Mouse (Mus musculus): ENCODE results near the gene Zfp759.
"Not testable (repeated sequence)": the region's sequence is repeated elsewhere in the genome, so short reads cannot be mapped to it uniquely, and the experiment has no call there.

Zfp759 gene

DNA sequence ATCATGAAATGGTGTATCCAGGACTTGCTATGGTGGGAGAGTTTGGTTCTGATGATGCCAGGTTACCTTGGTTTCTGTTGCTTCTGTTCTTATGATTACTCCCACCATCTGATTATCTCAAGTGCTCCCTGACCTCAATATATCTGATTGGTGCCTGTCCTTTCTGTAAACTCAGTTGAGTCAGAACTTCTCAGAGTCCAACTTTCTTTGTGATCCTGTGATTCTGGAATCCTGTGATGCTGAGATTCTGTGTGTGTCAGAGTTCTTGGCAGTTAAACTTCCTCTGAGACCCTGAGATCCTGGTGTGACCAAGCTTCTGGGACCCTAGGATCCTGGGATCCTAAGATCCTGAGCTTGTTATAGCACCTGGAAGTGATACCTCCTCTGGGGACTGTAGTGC lies at the start of gene Zfp759:
Gene Zfp759 (plus strand): TSS at position 301 of the 400 bp plus-strand sequence.
- DNase-seq, result not testable (repeated sequence)

DNA sequence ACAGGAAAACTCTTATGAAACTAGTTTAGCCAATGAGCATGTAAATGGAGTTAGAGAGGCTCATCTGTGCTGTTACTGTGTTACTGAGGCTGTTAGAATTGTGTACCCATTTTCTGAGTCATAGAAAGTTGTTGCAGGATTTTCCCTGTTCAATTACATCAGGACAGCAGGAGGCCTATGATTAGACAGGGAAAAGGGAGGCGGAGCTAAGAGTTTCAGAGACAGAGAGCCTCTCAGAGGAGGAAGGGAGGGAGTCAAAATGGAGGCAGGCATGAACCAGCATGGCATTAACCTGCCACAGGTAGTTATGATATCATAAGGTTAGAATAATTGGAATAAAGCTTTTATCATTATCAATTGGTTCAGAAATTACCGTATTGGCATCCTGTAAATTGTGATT lies 48.7 kb upstream of the Zfp759 start:
- DNase-seq, result no peak

DNA sequence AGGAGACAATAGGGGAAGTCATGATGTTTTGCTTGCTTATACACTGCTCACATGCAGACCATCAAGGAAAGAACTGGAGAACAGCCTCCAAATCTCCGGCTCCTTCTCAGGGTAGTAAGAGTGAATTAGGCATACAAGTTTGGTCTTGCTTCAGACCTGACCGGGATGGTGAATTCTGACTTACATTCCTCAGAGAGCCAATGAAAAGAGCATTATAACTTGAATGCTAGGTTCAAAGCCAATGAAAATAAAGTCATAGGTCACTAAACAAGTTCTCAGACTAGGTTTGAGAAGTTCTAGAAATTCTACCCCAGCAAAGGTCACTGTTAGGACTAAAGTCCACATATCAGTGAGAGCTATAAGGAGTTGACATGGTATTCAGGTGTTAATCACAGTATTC lies 44.2 kb upstream of the Zfp759 start:
- no peak for DNase-seq

DNA sequence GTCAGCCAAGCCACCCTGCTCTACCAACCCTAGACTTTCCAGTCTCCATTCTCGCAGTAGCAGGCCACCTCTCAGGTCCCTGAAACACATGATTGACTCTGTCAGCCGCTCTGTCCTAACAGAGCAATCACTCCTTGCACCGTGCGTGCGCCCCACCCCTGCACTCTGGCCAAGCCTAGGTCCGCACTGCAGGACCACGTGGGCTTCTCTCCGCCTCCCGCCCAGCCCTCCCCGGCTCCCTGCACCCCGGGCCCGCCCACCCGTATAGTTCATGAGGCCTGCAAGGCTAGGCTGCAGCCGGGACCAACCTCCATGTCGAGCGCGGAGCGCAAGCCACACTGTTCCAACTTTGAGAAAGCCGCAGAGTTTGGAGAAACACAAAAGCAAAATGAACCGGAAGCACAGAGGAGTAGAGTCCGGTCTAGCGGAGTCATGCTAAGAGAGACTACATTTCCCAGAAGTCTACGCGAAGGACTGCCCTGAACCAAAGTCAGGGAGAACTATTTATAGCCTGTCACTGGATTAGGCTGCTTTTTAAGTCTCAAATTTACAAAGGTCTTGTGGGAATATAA lies 40.2 kb upstream of the Zfp759 start:
- peak; percentile 86 for DNase-seq

DNA sequence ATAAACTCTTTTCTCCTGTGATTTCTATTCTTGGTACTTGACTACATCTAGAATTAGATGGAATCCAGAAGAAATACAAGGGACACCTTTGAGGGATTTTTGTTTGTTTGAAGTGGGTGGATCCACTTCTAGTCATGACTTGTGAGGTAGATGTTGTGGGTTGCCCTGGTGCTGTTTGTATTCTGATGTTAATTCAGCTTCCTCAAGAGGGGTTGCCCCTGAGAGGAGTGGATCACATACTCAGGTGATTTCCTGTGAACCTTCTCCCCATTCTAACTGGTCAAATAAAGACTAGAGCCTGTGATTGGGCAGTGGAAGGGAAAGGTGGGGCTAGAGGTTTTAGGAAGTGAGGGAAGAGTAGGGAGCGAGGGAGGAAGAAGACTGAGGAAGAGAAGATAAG lies 39.5 kb upstream of the Zfp759 start:
- no peak for DNase-seq

DNA sequence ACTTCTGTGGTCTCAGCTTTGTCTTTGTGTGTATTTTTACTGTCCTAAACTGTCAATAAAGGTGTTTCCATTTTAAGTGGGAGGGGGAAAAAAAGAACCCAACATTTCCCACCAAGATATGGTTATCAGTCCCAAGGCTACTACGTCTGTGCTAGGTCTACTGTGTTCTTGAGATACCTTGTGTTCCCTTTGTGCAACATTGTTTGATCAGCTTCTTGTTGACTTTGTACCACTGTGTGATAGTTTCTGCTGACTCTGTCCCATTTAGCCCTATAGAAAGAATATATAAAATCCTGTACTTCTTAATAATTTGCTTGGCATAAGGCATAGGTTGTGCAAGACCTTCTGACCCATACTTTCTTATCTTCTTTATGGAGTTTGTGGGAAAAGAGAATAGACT lies 31.3 kb upstream of the Zfp759 start:
- no peak for DNase-seq

DNA sequence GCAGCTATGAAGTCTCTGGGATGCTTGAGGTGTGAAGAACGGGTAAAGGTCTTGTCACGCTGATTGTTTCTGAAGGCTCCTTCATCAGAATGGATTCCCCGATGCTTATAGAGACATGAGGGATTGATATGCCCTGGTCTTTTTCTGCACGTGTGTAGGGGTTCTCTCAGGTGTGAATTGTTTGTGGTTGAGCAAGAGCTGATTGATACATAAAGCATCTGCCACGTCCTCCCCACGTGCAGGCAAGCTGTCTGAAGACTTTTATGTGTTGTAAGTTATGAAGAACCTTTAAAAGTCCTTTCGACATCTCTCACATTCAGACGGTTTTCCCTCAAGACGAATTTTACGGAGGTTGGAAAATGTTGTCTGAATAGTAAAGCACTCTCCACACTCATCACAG lies 23.6 kb upstream of the Zfp759 start, which contains the start of gene Zfp708:
Gene Zfp708 (minus strand): TSS at position 101 of the 400 bp plus-strand sequence.
- DNase-seq, result no peak

DNA sequence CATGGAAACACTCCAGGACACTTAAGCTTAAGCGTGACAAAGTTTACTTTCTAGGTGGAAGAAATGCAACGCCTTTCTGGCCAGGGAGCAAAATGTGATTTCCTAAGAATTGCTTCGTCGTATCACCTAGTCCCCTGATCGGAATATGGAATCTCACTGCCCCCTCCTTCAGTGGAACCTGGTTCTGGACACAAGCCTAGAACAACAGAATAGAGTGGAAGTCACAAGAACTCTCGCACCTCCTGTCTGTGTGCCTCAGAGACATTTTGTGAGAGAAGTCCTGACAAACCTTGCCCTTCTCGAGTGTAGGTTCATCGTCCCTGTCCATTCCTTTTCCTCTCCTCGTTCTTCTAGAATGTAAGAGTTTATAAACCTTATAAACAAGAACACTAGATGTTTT lies 13.8 kb upstream of the Zfp759 start:
- no peak for DNase-seq

DNA sequence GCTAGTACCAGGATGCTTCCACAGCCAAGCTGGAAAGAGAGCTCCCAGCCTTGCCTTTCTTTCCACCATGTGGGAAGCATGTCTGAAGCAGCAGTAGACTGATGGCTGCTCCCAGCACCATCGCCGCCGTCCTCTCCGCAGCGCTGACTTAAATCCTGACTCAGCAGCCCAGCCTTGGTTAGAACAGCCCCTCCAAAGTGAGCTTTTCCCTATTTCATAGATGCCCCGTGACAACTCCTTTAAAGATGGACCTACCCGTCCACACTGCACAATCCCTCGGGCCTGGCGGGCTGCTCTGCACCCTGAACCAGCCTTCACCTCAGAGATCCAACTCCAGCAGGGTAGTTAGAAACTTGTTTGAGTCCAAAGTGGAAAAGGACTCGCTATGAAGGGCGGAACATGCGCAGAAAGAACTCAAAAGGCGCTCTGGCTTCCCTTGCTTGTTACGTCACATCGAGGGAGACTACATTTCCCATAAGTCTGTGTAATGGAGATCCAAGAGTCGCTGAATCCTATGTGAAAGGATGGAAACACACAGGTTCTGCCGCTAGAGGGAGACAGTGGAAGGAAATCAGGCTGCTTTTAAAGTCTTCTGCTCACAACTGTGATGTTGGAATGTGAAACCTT lies 13.2 kb upstream of the Zfp759 start, which contains the start of gene Gm28557:
Gene Gm28557 (minus strand): TSS at position 411 of the 627 bp plus-strand sequence.
- peak; percentile 90 for DNase-seq

DNA sequence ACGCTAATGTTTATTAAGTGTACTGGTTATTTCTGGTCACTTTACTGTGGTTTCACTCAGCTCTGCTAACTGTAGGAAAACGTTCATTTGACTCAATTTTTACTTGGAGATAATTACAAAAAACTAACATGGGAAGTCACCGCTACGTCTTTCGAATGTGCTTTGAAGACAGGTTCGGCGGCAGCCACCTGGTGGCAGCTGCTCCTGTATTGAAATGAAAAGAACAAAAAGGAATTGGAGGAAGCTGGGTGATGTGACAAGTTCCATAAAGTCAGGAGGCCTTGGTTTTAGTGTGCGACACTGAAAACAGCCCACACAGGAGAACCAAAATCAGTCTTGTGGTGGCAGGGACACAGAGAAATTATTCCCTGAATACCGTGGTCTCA lies 12.6 kb upstream of the Zfp759 start:
- DNase-seq, result peak; percentile 68

DNA sequence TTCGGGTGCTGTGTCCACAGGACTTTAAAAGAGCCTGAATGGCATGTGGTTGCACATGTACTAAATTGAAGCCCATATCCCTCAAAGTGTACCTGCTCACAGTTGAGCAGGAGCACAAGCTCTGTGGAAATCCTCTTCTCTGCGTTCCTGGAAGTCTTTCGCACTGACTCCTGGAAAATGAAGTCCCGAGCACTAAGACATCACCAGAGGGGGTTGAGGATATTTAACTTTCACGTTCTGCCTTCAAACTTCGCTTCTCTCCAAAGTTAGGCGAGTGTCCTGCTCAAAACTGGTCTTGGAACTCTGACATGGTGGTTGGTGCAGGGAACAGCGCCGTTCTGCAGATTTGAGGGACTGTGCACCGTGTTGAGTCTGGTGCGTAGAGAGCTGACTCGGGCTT lies 9.4 kb upstream of the Zfp759 start:
- DNase-seq, result peak; percentile 33

DNA sequence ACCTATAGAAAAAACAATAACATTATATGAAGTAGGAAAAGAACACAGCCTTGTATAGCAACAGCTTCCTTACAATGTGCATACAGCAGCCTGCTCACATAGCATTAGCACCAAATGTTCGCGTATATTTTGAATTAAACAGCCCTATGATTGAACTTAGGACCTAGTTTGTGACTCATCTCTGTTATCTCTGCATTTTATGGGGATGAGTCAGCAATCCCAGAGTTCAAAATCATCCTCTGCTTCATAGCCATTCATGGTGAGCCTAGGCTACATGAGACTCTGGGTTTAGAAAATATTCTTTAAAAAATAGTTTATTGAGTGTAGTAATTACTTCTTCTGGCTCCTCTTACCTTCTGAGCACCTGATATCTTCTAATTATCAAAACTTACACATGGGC lies 8.2 kb upstream of the Zfp759 start:
- DNase-seq, result no peak

DNA sequence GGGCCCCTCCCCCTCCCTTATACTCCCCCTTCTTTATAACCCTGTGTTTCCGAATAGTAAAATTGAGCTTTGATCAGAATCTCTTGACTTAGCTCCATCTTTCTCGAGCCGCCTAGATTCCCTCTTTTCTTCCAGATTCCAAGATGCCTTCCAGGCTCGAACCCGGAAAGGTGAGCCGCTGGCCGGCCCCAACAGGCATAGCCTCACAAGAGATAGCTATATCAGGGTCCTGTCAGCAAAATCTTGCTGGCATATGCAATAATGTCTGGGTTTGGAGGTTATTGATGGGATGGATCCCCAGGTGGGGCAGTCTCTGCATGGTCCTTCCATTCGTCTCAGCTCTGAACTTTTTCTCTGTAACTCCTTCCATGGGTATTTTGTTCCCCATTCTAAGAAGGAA lies 5.3 kb upstream of the Zfp759 start, which contains the start of gene Rslcan18:
Gene Rslcan18 (minus strand): TSS at position 101 of the 400 bp plus-strand sequence.
- DNase-seq, result not testable (repeated sequence)

DNA sequence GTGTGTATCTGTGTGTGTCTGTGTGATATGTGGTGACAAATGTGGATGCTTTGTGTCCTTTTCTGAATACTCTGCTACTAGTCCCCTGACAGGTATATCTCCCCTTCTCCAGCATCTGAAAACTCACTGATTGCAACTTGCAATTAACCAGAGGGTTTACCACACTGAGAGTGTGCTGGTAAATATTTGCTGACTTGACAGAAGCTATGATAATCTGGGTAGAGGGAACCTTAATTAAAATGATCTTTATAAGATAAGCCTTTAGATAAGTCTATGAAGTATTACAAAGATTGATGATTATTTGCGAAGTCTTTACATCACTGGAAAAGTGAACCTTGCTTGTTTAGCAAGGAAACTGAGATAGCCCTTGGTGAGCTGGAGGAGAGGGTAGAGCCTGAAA lies 3.0 kb downstream of the Zfp759 start:
- no peak for DNase-seq

DNA sequence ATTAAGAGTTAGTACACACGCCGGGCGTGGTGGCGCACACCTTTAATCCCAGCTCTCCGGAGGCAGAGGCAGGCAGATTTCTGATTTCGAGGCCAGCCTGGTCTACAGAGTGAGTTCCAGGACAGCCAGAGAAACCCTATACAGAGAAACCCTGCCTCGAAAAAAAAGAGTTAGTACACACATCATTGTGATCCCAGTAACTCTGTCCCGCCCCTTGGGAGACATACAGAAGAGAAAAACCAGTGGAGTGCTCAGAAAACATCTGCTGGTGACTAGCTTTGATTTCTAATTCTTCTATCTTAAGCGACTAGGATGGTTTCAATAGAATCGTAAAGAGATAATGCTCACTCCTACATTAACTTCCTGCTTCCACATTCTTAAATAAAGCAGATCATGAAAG lies 6.0 kb downstream of the Zfp759 start:
- DNase-seq, result not testable (repeated sequence)

DNA sequence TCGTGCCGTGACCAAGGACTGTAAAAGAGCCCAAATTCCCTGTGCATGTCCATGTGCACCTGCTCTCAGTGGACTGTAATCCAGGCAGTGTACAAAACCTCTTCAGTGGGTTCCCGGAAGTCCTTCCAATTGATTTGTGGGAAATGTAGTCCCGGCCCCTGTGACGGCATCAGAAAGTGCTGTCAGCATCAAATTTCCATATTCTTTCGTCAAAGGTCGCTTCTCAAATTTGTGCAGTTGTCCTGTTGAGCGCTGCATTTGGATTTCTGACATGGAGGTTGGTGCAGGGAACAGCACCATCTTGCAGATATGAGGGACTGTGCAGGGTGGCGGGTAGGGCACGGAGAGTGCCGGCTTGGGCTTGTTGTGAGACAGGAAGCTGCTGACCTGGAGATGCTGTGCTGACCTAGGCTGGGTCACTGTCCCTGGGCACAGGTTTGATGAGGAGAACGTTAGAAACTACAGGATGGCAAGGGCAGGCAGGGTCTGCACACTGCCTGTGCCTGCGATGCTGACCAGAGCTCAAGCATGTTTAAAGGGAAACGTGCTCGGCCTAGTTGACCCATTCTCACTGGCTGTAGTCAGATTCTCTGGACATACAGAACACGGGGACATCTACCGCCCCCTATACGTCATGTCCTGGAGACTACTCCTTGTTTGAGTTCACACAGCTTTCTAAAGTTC lies 6.7 kb downstream of the Zfp759 start:
- DNase-seq, result peak; percentile 87

DNA sequence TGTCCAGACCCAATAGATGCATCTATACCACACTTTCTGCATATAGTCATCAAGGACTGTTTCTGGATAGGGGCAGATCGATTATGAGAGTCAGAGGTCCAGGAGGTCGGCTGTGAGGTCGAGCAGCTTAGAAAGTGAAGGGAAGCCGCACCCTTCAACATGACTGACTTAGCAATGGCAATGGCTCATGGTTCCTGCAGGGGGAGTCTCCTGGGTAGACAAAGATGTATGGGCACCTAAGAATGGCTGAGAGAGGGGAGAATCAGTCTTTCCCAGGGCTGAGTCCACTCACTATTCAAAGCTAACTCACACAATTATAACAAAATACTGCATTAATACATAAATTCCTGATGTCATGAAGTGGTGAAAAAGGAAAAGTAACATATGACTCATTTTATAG lies 44.7 kb downstream of the Zfp759 start:
- DNase-seq, result not testable (repeated sequence)

DNA sequence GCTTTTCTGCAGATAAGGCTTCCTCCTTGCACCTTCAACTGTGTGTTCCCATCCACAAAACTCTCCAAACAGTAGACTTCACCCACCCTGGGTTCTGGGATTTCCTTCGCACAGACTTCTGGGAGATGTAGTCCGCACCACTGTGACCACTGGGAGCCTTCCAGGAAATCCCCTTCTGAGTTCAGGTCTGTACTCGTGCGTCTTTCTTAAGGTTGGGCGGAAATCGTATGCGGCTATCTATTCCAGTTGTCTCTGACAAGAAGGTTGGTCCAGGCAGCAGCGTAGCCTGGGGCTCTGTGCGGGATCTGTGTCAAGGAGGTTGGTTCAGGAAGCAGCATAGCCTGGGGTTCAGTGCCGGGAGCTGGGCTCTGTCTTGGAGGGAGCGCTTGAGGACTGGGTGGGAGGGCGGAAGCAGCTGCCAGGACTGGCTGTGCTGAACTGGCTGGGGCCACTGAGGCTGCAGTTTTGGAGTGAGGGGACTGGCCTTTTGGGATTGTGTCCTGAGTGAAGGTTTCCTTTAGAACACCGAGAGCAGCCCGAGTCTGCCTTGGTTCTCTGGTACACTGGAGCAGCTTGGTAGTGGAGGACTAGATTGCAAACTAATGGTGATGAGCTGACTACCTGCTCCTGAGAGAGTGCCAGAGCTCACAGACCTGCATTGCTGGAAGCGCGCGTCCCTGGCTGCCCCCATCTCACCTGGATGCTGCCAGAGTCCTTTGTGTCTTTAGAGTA lies 51.7 kb downstream of the Zfp759 start, which contains the start of gene Rsl1:
Gene Rsl1 (plus strand): TSS at position 192 of the 732 bp plus-strand sequence.
- DNase-seq, result peak; percentile 89

DNA sequence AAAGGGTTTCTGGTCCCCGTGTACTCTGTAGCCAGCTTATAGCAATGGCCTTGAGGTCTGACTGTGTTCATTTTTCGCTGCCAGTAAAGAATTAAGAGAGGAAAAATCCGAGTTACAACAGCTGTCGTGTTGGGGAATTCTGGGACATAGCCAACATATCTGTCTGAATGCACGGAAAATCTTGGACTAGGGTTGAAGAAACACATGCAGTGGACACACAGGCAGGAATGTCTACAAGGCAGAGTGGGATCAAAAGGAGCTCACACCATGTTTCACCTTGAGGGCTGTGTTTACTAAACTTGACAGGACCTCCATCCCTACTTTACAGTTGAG lies 52.2 kb downstream of the Zfp759 start:
- no peak for DNase-seq
